Mouse (Mus musculus) spleen, adult 2 months (tissue): ENCODE results near the gene Ryr1.

Experiments
- CTCF ChIP-seq: fragments of 200-500 bp; IDR thresholded peaks from 2 replicates; pipeline ENCODE4 v1.5.1; 2011; ENCODE audit warnings: mild to moderate bottlenecking, inconsistent platforms; ENCODE audit not compliant: insufficient read depth, insufficient read length, insufficient replicate concordance; ENCODE audit errors: extremely low read depth
- POLR2A ChIP-seq: fragments of 200-500 bp; IDR thresholded peaks from 2 replicates; pipeline ENCODE4 v1.6.1; 2011; ENCODE audit warnings: low read depth, low read length, inconsistent platforms

DNA sequence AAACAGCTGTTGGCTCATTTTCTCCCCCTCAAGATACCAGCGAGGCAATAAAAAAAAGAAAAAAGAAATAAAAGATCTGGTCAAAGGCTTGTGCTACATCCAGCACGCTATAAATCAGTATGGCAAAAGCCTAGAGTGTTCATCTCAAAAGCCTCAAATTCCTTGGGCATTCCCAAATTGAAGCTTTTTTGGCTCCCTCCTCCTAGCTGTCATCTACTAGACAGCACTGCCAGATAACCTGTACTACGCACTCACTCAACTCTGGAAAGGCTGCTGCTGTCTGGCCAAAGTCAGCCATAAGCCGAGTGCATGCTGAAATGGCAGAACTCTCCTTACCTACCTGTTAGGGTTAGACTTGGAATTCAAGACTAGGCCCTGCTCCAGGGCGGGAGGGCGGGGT is 167.7 kb downstream of the Ryr1 start:
- no peak for TF ChIP-seq CTCF
- TF ChIP-seq POLR2A = no peak
